Mouse (Mus musculus) forebrain, postnatal 0 days (tissue): ENCODE results near the gene Cgnl1. TPM values are rescaled to one million over a fixed set of nuclear protein-coding genes. Genes with fewer than 3 reads are reported as not detected.

Experiments used
- ATAC-seq: fragments of 200-750 bp; cut with Nextera tagmentation; 2 replicates; pipeline ENCODE4 v1.8.0; 2017; ENCODE audit warnings: mild to moderate bottlenecking, moderate library complexity
- DNase-seq: peaks from one replicate; pipeline ENCODE4 v3.0.0-alpha.2; 2015
- H3K27ac ChIP-seq: fragments of 300-500 bp; sonication (generic); 2 replicates; pipeline ENCODE4 v1.5.1; 2014; ENCODE audit warnings: low read depth, mild to moderate bottlenecking, antibody characterized with exemption, low read length, moderate library complexity, mixed read lengths
- H3K27me3 ChIP-seq: fragments of 300-500 bp; sonication (generic); 2 replicates; pipeline ENCODE4 v1.6.1; 2014; ENCODE audit warnings: mild to moderate bottlenecking, low read length, mixed read lengths; ENCODE audit not compliant: insufficient read depth
- H3K36me3 ChIP-seq: fragments of 300-500 bp; sonication (generic); 2 replicates; pipeline ENCODE4 v1.6.1; 2014; ENCODE audit warnings: mild to moderate bottlenecking, moderate library complexity; ENCODE audit not compliant: insufficient read depth
- H3K4me1 ChIP-seq: fragments of 300-500 bp; sonication (generic); 2 replicates; pipeline ENCODE4 v1.6.1; 2014; ENCODE audit warnings: antibody characterized with exemption; ENCODE audit not compliant: insufficient read depth
- H3K4me2 ChIP-seq: fragments of 300-500 bp; sonication (generic); 2 replicates; pipeline ENCODE4 v1.6.1; 2014; ENCODE audit warnings: low read depth, mild to moderate bottlenecking, moderate library complexity
- H3K4me3 ChIP-seq: fragments of 300-500 bp; sonication (generic); 2 replicates; pipeline ENCODE4 v1.5.1; 2014; ENCODE audit warnings: low read depth, low read length, mixed read lengths
- H3K9ac ChIP-seq: fragments of 300-500 bp; sonication (generic); 2 replicates; pipeline ENCODE4 v1.6.1; 2014; ENCODE audit warnings: mild to moderate bottlenecking
- H3K9me3 ChIP-seq: fragments of 300-500 bp; sonication (generic); 2 replicates; pipeline ENCODE4 v1.6.1; 2016; ENCODE audit warnings: low read length
- CTCF ChIP-seq: sonication (generic); IDR thresholded peaks from 2 replicates; pipeline ENCODE4 v1.5.1; 2016; ENCODE audit warnings: antibody characterized with exemption, control low read depth, low read depth
- WGBS: fragments of 180-500 bp; shearing (Covaris S2); extraction: QIAGEN DNeasy Blood & Tissue Kit; methylation state at CpG from one replicate; pipeline ENCODE4 v1.1.7; 2014; 5-methylcytosine and 5-hydroxymethylcytosine counted together
- polyA plus RNA-seq: library from polyadenylated mRNA; unstranded; fragments of >200 nt; fragmentation: Nextera tagmentation; extraction: Ambion mirVana; gene quantifications from 2 replicates; pipeline ENCODE4 v1.2.1, GENCODE M21; 2015
- total RNA-seq: library from RNA; depleted of rRNA; stranded (reverse); fragments of >200 nt; gene quantifications from 2 replicates; pipeline ENCODE4 v1.2.3, GENCODE M21; 2014; rRNA removed

Gene Cgnl1
- total RNA-seq (5.8 and 8.5 TPM in 2 replicates), polyA plus RNA-seq (3.4 and 5.0 TPM in 2 replicates)

DNA sequence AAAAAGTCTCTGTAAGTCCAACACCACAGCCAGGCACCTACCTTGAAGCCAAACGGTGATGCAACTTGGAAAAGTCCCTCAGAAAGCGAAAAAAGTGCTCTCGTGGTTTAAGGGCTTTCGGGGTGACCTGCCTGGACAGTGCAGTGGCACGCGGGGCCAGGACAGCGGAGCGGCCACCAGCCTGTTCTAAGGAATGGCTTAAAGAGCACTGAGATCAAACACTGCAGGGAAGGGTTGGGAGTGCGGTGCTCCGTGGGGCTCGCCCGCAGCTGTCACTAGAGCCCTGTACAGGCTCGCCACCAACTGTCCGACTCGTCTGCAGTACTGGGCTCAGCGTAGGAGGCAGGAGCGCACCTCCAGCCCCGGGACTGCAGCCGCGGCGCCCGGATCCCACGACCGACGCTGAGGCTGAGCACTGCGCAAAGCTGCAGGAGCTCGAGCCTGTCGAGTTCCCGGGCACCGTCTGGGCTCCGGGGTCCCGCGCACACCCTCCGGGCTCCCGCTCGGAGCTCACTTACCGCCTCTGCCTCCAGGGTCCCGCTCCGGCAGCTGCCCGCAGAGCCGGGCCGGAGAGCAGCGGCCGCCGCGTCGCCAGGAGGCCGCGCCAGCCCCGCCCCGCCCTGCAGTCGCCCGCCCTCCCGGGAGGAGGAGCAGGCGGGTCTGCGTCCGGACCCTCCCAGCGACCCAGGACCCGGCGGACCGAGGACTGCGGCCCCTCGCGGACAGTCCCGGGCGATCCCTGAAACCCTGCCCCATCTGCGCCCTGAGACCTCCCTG lies at the start of gene Cgnl1:
Gene Cgnl1, minus strand, starts transcription at position 612 of the 777 bp plus-strand sequence.
- WGBS, result 2% methylated on average over 62 of the region's 67 CpGs
- DNase-seq, result peak; percentile 30
- Histone ChIP-seq H3K27ac (no peak within 1 kb of the TSS), H3K36me3 (no peaks in the 10 kb centered on the region), H3K4me2 (peak within 1 kb of the TSS; percentile 92), H3K9me3 (no peaks in the 10 kb centered on the region), H3K4me3 (peak within 1 kb of the TSS; percentile 49), H3K9ac (peak within 1 kb of the TSS; percentile 47), H3K4me1 (no peaks in the 10 kb centered on the region), H3K27me3 (peaks cover 19% of the 10 kb centered on the region)
- ATAC-seq, result peak; percentile 75
- TF ChIP-seq CTCF, result no peak

DNA sequence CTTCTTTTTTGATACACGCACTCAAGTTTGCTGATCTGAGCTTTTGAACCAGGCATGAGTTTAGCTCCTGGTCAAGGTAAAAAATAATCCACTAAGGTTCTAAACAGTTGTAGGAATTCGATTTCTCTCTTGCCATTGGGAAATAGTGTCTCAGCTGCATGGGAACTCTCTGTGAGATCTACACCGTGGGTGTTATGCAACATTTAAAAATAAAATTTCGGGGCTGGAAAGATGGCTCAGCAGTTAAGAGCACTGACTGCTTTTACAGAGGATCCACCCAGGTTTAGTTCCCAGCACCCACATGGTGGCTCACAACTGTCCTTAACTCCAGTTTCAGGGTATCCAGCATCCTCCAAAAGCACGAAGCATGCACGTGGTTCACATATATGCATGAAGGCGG lies 47.1 kb upstream of the Cgnl1 start:
- Histone ChIP-seq H3K27ac (no peak overlapping the region), H3K4me1 (no peaks in the 10 kb centered on the region), H3K9me3 (no peaks in the 10 kb centered on the region), H3K36me3 (no peaks in the 10 kb centered on the region), H3K27me3 (no peaks in the 10 kb centered on the region), H3K4me2 (no peak overlapping the region), H3K9ac (no peak overlapping the region), H3K4me3 (no peak overlapping the region)
- ATAC-seq (no peak), DNase-seq (no peak)
- 91% methylated on average over 7 of the region's 7 CpGs for WGBS
- TF ChIP-seq CTCF, result no peak

DNA sequence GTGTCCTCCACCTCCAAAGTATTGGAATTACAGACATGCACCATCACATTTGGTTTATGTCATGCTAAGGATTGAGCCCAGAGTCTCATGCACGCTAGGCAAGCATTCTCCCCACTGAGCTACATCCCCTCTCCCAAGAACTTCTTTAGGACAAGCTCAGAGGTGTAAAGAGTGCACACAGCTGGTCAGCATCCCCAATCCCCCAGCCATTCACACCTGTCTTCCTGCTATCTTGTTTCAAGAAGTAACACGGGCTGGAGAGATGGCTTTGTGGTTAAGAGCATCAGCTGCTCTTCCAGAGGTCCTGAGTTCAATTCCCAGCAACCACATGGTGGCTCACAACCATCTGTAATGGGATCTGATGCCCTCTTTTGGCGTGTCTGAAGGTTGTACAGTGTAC lies 44.7 kb upstream of the Cgnl1 start:
- ATAC-seq (no peak), DNase-seq (no peak)
- no peaks in the 10 kb centered on the region for H3K27me3 ChIP-seq
- no peak overlapping the region for H3K27ac ChIP-seq
- no peak overlapping the region for H3K4me3 ChIP-seq
- no peaks in the 10 kb centered on the region for H3K9me3 ChIP-seq
- 72% methylated on average over 3 of the region's 3 CpGs for WGBS
- no peak overlapping the region for H3K9ac ChIP-seq
- TF ChIP-seq CTCF, result no peak
- no peaks in the 10 kb centered on the region for H3K4me1 ChIP-seq
- H3K36me3 ChIP-seq, result no peaks in the 10 kb centered on the region
- no peak overlapping the region for H3K4me2 ChIP-seq

DNA sequence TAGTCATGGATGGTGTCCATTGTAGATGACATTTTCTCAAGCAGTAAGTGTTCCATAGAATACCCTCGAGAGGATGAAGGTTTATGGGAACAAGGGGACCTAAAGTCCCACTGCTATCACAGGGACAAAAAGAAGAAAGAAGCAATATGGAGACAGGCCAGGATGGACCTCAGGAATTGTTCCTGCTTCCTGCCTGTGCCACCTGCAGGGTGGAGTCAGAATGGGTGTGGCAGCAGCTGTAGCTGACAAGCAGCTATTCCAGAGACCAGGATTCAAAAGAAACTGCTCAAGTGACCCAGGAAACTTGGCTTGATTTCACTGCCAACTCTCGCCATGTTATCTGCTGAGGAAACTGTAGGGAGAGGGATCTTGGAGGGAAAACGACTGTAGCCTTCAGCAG lies 42.2 kb upstream of the Cgnl1 start:
- H3K9ac ChIP-seq, result no peak overlapping the region
- TF ChIP-seq CTCF, result no peak
- DNase-seq, result no peak
- no peaks in the 10 kb centered on the region for H3K9me3 ChIP-seq
- no peak overlapping the region for H3K27ac ChIP-seq
- H3K27me3 ChIP-seq, result no peaks in the 10 kb centered on the region
- H3K4me2 ChIP-seq, result no peak overlapping the region
- no peaks in the 10 kb centered on the region for H3K4me1 ChIP-seq
- no peak overlapping the region for H3K4me3 ChIP-seq
- WGBS, result 84% methylated on average over 3 of the region's 3 CpGs
- no peaks in the 10 kb centered on the region for H3K36me3 ChIP-seq
- no peak for ATAC-seq

DNA sequence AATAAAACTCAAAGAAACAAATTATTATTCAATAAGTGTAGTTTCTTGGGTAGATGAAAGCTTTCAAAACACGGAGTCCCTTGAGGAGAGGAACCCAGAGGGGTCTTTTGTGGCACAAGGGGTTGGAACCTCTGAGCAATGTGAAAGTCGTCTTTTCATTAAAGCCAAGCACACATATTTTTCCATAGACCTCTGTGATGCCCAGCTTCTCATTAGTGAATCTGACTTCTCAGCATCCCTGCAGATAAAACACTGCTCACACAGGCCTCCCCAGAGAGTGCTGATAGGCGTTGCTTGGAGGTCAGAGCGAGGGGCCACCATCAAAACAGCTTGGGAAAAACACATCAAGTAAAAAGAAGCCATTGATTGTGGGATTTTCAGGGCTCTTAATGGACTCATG lies 41.5 kb upstream of the Cgnl1 start:
- H3K27ac ChIP-seq, result no peak overlapping the region
- ATAC-seq, result no peak
- no peak for DNase-seq
- H3K9ac ChIP-seq, result no peak overlapping the region
- H3K4me1 ChIP-seq, result no peaks in the 10 kb centered on the region
- WGBS, result 24% methylated on average over 4 of the region's 4 CpGs
- H3K4me2 ChIP-seq, result no peak overlapping the region
- no peak for TF ChIP-seq CTCF
- no peak overlapping the region for H3K4me3 ChIP-seq
- no peaks in the 10 kb centered on the region for H3K27me3 ChIP-seq
- no peaks in the 10 kb centered on the region for H3K9me3 ChIP-seq
- no peaks in the 10 kb centered on the region for H3K36me3 ChIP-seq

DNA sequence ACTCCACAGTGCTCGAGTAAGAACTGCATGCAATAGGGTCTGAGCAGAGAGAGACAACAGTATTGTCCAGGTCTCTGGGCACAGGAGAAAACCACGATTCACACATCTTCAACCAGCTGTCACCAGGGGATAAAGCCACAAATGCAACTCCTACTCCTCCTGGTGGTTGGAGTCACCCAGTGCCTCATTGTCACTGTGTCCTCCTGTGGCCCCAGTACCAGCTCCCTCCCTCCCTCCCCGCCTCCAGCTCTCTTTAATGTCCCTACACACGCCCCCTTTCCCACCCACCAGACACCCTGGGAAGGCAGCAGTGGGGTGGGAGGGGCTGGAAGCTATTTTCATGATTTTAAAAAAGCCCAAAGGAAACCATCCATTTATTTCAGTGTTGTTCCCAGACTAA lies 41.0 kb upstream of the Cgnl1 start:
- Histone ChIP-seq H3K4me3 (no peak overlapping the region), H3K9ac (no peak overlapping the region), H3K27me3 (no peaks in the 10 kb centered on the region; the same call in 1 of the 2 replicates), H3K9me3 (no peaks in the 10 kb centered on the region), H3K36me3 (no peaks in the 10 kb centered on the region), H3K4me2 (no peak overlapping the region), H3K27ac (no peak overlapping the region), H3K4me1 (no peaks in the 10 kb centered on the region)
- ATAC-seq, result no peak
- TF ChIP-seq CTCF, result peak; percentile 42
- 35% methylated on average over 4 of the region's 4 CpGs for WGBS
- DNase-seq, result no peak

DNA sequence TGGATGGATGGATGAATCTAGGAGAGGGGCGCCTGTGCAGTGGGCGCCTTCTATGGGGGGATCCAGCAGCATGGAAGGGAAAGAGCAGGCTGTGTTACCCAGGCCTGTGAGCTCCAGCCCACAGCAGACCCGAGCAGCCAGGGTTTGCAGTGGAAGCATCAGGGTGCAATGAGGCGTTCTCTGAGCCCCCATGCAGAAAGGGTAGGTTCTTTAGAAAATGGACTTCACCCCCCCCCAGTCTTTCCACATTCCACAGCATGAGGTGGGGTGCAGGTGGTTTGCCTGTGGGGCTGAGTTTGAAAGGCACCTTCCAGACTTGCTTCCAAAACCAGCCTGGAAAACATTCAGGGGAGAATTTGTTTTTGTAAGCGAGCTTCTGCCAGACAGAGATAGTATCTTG lies 40.0 kb upstream of the Cgnl1 start:
- Histone ChIP-seq H3K4me1 (no peaks in the 10 kb centered on the region), H3K27ac (no peak overlapping the region), H3K36me3 (no peaks in the 10 kb centered on the region), H3K9ac (no peak overlapping the region), H3K4me2 (no peak overlapping the region), H3K27me3 (no peaks in the 10 kb centered on the region; the same call in 1 of the 2 replicates), H3K9me3 (no peaks in the 10 kb centered on the region), H3K4me3 (no peak overlapping the region)
- no peak for TF ChIP-seq CTCF
- WGBS, result 82% methylated on average over 5 of the region's 5 CpGs
- ATAC-seq (no peak), DNase-seq (no peak)
